Mouse (Mus musculus) layer of hippocampus, postnatal 10 days (tissue): ENCODE data around the gene Galntl5. TPM values are rescaled to one million over a fixed set of nuclear protein-coding genes. Genes with fewer than 3 reads are reported as not detected.
A peak's percentile ranks its signal among the peaks of the same experiment; 100 is the strongest.
"Not testable (repeated sequence)": the region's sequence is repeated elsewhere in the genome, so short reads cannot be mapped to it uniquely, and the experiment has no call there.

Experiments used
- DNase-seq, 2 experiments: peaks; one replicate each; pipeline ENCODE4 v3.0.0; 2021; ENCODE audit warnings: low spot score in 2 of 2
- long read RNA-seq: library from polyadenylated mRNA; stranded (forward); transcript quantifications from one replicate; pipeline ENCODE4 v2.0.0, GENCODE M21; 2023
- total RNA-seq, 2 experiments: library from RNA; stranded (reverse); gene quantifications; 2 replicates each; pipeline ENCODE4 v1.2.3; 2021

Galntl5 gene
- total RNA-seq = not detected
- long read RNA-seq = 0 reads

DNA sequence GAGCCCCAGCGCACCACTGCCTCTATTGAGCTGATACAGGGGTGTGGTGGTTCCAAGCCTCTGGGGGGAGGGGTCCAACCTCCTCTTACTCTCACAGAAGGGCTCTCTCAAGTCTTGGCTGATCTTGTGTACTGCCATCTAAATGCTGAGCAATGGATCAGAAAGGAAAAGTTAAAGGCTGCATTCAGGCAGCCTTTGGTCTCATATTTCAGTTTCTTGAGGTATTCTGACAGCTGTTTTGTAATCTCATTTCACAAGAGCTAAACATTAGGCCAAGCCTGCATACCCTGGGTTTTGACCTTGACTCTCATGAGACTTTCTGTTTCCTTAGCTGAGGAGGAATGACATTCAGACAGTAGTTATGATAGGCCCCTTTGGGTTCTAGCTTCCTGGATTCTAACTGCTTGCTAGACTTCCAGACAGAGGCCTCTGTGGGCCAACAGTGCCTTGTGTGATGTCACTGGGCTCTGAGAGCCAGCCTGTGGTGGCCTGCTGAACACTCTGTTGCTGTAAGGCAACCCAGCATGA is at the start of gene Galntl5:
Gene Galntl5 (plus strand): TSS at position 457 of the 528 bp plus-strand sequence.
- no peak for DNase-seq

GRCm38 (mm10) chr5:25146705-25147104 is 34.6 kb upstream of the Galntl5 start:
- DNase-seq = no peak

DNA sequence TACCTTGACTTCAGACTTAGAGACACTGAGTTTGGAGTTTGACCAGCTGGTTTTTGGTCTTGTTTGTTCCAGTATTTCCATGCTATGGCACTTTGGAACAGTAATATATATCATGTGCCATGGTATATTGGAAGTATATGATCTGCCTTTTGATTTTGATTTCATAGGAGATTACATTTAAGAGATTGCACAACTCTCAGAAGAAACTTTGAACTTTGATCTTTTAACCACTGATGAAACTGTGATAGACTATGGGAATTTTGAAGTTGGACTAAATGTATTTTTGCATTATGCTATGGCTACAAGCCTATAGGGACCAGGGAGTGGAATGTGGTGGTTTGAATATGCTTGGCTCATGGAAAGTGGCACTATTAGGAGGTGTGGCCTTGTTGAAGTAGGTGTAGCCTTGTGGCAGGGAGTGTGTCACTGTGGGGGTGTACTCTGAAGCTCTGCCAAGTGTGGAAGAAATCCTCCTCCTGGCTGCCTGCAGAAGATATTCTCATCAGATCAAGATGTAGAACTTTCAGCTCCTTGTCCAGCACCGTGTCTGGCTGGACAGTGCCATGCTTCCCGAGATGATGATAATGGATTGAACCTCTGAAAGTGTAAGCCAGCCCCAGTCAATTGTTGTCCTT is 31.8 kb upstream of the Galntl5 start:
- DNase-seq = no peak

- no peak for DNase-seq
Observed at GRCm38 (mm10) chr5:25153491-25153890, 27.8 kb upstream of the Galntl5 start.

GRCm38 (mm10) chr5:25153996-25154395 is 27.3 kb upstream of the Galntl5 start:
- DNase-seq = no peak

- no peak for DNase-seq
Observed at GRCm38 (mm10) chr5:25154823-25155222, 26.4 kb upstream of the Galntl5 start.

GRCm38 (mm10) chr5:25155351-25155750 is 25.9 kb upstream of the Galntl5 start:
- no peak for DNase-seq

- DNase-seq = no peak
Observed at GRCm38 (mm10) chr5:25157136-25157535, 24.1 kb upstream of the Galntl5 start.

DNA sequence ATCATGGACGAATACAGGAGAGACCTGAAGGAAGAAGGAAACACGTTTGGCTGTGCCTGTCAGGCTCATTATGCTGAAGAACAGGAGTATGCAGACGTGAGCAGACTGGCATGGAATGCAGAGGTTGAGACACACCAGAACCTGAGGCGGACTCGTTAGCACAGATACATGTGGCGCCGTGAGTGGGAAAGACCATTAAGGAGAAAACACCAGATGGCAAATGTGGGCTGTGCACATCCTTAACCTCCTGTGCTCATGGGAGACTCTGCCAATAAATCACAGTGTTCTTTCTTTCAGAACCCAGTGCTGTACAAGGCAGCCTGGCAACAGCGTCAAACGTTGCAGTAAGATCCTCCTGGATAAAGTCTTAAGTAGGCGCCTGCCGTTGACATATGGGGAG is 20.7 kb upstream of the Galntl5 start:
- DNase-seq = peak; percentile 19 to 28

DNA sequence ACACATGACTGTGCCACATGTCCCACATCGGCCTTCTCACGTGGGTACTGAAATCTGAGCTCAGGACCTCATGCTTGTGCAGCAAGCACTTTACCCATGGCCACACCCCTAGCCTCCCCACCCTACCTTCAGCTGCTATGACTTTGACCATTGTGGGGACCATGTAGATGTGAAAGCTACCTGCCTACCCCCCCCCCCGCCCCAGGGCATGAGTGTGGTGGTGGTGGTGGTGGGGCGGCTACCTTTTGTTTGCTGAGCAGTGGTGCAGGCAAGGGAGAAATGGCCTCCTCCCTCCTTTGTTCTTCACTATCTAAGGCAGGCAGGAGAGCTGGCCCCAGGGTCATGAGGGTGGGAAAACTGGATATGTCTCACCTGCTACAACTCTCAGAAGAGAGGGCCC is 18.3 kb upstream of the Galntl5 start:
- no peak for DNase-seq

- DNase-seq = no peak
Observed at GRCm38 (mm10) chr5:25163938-25164337, 17.3 kb upstream of the Galntl5 start.

GRCm38 (mm10) chr5:25164341-25164740 is 16.9 kb upstream of the Galntl5 start:
- DNase-seq = no peak

GRCm38 (mm10) chr5:25165102-25165788 is 16.0 kb upstream of the Galntl5 start:
- no peak for DNase-seq

DNA sequence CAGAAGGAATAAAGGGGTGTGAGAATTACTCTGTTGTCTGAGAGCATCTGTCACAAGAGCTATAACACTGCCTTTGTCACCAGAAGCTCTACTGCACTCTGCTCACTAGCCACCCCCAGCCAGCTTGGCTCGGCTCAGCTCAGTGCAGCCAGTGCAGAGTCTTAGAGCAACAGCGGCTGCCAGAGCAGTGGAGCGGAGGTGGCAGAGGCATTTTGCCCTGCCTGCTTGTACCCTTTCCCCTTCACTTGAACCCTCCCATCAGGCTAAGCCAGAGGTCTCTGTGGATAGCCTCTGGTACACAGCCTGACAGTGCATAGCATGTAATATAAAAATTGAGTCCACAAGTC is 15.5 kb upstream of the Galntl5 start:
- no peak for DNase-seq

- no peak for DNase-seq
Observed at GRCm38 (mm10) chr5:25166665-25167064, 14.6 kb upstream of the Galntl5 start.

DNA sequence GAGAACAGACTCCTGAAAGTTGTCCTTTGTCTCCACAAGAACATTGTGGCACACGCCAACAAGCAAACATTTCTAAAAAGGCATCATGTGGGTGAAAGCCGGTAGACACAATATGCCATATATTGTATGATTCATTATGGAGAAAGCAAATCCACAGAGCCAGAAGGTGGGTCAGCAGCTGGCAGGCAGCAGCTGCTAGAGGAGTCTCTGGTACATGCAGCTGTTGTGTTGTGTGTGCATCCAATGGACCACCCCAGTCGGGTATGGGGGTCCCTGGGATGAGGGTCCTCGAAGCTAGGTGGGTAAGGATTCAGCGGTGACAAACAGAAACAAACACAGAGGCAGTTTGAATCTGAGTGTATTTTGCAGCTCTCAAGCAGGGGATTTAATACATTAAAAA is 3.3 kb upstream of the Galntl5 start:
- DNase-seq = not testable (repeated sequence)

DNA sequence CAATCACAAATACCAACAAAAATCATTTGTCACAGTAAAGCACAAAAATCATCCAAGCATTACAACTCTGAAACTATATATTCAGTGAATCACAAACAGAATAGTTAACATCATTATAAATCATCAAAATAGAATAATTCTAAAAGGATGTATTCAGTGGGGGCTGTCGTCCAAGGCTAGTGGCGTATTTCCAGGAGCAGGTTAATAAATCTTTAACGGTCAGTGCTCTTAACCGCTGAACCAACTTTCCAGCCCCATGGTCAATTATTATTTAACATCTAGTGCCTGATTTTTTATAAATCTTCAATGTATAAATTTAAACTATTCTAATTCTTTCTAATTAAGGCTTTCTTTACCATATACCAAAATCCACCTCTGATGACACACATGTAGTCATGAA is 2.7 kb upstream of the Galntl5 start:
- DNase-seq = not testable (repeated sequence)

DNA sequence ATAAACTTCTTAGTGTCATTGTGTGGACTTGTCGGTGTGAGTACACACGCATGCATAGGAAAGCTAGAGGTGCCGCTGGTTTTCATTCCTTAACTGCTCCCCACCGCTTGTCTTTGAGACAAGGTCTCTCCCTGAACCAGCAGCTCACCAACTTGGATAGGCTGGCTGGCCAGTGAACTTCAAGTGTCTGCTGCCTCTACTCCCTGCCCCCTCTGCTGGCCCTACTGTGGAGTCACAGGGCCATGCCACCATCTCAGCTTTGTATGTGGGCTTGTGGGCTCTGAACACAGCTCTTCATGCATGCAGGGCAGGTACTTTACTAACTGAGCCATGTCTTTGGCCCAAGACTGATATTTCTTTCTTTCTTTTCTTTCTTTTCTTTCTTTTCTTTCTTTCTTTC is 2.0 kb upstream of the Galntl5 start:
- no peak for DNase-seq

DNA sequence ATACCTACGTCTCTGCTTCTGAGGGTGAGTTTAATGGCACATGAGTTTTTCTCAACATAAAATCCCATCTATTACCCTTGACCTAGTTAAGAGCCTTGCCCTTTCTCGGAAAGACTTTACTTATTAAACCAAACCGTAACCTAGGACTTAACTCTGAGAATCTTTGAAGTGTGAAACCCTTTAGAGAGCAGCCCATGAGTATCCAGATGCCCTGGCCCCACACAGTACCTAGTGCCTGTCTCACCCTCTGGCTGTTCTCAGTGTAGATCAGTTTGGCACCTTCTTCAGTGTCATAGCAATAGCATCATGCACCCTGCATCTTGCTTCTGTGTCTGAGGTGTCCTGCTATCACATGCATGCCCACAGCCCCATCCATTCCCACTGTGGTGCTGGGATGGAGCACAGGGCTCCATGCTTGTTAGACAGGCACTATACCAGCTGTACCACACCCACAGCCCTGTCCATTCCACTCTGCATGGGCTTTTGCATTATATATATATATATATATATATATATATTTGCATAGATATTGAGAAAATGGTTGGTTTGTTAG is 1.2 kb upstream of the Galntl5 start:
- no peak for DNase-seq

DNA sequence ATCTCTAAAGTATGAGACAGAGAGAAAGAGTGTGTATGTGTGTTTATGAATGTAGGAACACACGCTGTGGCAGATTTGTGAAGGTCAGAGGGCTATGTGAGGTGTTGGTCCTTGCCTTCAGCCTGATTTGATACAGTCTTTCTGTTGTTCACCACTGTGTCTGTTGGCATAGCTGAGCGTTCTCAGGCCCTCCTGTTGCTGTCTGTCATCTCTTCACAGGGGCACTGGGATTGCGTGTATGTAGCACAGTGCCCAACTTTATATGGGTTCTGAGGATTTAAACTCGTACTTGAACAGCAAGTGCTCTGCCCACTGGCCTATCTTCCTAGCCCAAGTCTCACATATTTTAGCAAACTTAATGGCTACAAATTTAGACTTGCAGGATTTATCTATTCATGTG is 2.3 kb downstream of the Galntl5 start:
- DNase-seq = no peak

- DNase-seq = no peak
Observed at GRCm38 (mm10) chr5:25184594-25184993, 3.3 kb downstream of the Galntl5 start.

DNA sequence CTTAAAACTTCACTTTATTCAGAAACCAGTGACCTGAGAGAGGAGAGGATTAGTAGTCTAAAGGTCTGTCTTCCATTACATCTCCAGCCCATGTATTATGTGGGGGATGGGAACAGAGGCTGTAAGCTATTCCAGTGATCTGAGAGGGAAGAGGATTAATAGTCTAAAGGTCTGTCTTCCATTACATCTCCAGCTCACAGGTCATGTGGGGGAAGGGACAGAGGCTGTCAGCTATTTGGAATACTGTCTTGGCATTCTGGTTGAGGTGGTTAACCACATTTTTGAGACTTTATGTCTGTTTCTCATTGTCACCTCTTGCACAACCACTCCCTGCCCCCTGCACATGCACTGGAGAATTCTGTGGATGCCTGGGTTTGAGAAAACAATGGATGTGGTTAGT is 6.5 kb downstream of the Galntl5 start:
- no peak for DNase-seq

DNA sequence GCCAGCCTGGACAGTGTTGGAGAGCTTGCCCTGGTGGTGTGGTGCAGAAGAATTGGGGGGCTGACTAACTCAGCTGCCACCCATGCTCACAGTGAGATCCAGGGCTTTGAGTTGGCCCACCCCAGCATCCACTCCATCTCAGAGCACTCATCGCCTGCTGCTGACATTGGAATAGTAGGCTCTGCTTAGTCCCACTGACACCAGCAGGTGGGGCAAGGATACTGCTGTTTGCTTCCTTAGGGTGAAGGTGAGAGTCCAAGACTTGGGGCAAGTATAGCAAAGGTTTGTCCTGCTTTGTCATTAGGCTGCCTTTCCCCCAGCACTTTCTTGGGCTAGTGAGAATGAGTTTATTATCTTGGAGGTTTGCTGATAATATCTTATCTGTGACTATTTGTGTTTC is 7.5 kb downstream of the Galntl5 start:
- DNase-seq = peak; percentile 6 to 19
